Mouse (Mus musculus): Measurements from ENCODE around the gene 2200002D01Rik. TPM values are rescaled to one million over a fixed set of nuclear protein-coding genes. Genes with fewer than 3 reads are reported as not detected.

2200002D01Rik gene
- total and polyA plus RNA-seq, 2 experiments from 2014 or later: 0.42 to 14.0 TPM

- H3K9ac ChIP-seq (replicated peaks; ENCODE audit: low read depth, low read length): no peak overlapping the region
- H3K9me3 ChIP-seq (replicated peaks; ENCODE audit: control insufficient read depth, low read length): no peaks in the 10 kb centered on the region
- H3K4me1 ChIP-seq (ENCODE audit: control insufficient read depth, insufficient read depth): no peaks in the 10 kb centered on the region
- no peak overlapping the region for H3K27ac ChIP-seq (ENCODE audit: low read depth)
- DNase-seq (ENCODE audit: low spot score) (no peak), ATAC-seq (ENCODE audit: insufficient read depth, low read depth) (no peak)
- no peak overlapping the region for H3K4me3 ChIP-seq (ENCODE audit: low read depth, low read length)
- WGBS: 73% methylated on average over 5 of the region's 6 CpGs
- H3K27me3 ChIP-seq (ENCODE audit: control insufficient read depth, insufficient read depth, low read length): no peaks in the 10 kb centered on the region
- no peak for TF ChIP-seq CTCF (IDR thresholded peaks at IDR 0.05; ENCODE audit: low read depth)
- TF ChIP-seq EP300 (IDR thresholded peaks at IDR 0.05; ENCODE audit: low read depth): no peak
- H3K36me3 ChIP-seq (replicated peaks; ENCODE audit: control insufficient read depth, insufficient read depth, low read length): no peaks in the 10 kb centered on the region
- no peak overlapping the region for H3K4me2 ChIP-seq (ENCODE audit: low read depth, low read length)
These were observed 45.7 kb downstream of the 2200002D01Rik start for GRCm38 (mm10) chr7:29202577-29202976.

Other genes with a start within 250 kb of the 2200002D01Rik start
- gene Ryr1, start 123.3 kb downstream of the 2200002D01Rik start, total RNA-seq (2014; rRNA removed; ENCODE audit: low replicate concordance): 0.08 and 0.15 TPM in 2 replicates
- 0.04 TPM in 1 of 2 replicates, not detected in the other for gene Ryr1, start 123.3 kb downstream of the 2200002D01Rik start, polyA plus RNA-seq (2015; fragmentation: Nextera tagmentation; extraction: Ambion mirVana)
- gene Rasgrp4, start 113.6 kb downstream of the 2200002D01Rik start, total RNA-seq (2014; rRNA removed; ENCODE audit: low replicate concordance): 0.19 and 1.9 TPM in 2 replicates
- 0.18 and 0.79 TPM in 2 replicates for gene Rasgrp4, start 113.6 kb downstream of the 2200002D01Rik start, polyA plus RNA-seq (2015; fragmentation: Nextera tagmentation; extraction: Ambion mirVana)
- 24.5 and 28.1 TPM in 2 replicates for gene Fam98c, start 92.2 kb downstream of the 2200002D01Rik start, total RNA-seq (2014; rRNA removed; ENCODE audit: low replicate concordance)
- gene Fam98c, start 92.2 kb downstream of the 2200002D01Rik start, polyA plus RNA-seq (2015; fragmentation: Nextera tagmentation; extraction: Ambion mirVana): 23.1 and 23.2 TPM in 2 replicates
- 0.23 TPM in 1 of 2 replicates, not detected in the other for gene Ggn, start 78.3 kb downstream of the 2200002D01Rik start, total RNA-seq (2014; rRNA removed; ENCODE audit: low replicate concordance)
- gene Ggn, start 78.3 kb downstream of the 2200002D01Rik start, polyA plus RNA-seq (2015; fragmentation: Nextera tagmentation; extraction: Ambion mirVana): 0.14 and 0.26 TPM in 2 replicates
- gene Spred3, start 78.1 kb downstream of the 2200002D01Rik start, total RNA-seq (2014; rRNA removed; ENCODE audit: low replicate concordance): 2.7 and 4.7 TPM in 2 replicates
- gene Spred3, start 78.1 kb downstream of the 2200002D01Rik start, polyA plus RNA-seq (2015; fragmentation: Nextera tagmentation; extraction: Ambion mirVana): 0.80 and 1.00 TPM in 2 replicates
- gene Psmd8, start 67.8 kb downstream of the 2200002D01Rik start, total RNA-seq (2014; rRNA removed; ENCODE audit: low replicate concordance): 296 and 383 TPM in 2 replicates
- gene Psmd8, start 67.8 kb downstream of the 2200002D01Rik start, polyA plus RNA-seq (2015; fragmentation: Nextera tagmentation; extraction: Ambion mirVana): 250 and 255 TPM in 2 replicates
- gene Catsperg1, start 34.4 kb downstream of the 2200002D01Rik start, total RNA-seq (2014; rRNA removed; ENCODE audit: low replicate concordance): 1.2 TPM in 1 of 2 replicates, not detected in the other
- 0.14 TPM in 2 replicates for gene Catsperg1, start 34.4 kb downstream of the 2200002D01Rik start, polyA plus RNA-seq (2015; fragmentation: Nextera tagmentation; extraction: Ambion mirVana)
- 6.3 and 27.4 TPM in 2 replicates for gene Kcnk6, start 16.0 kb downstream of the 2200002D01Rik start, total RNA-seq (2014; rRNA removed; ENCODE audit: low replicate concordance)
- gene Kcnk6, start 16.0 kb downstream of the 2200002D01Rik start, polyA plus RNA-seq (2015; fragmentation: Nextera tagmentation; extraction: Ambion mirVana): 0.88 and 0.96 TPM in 2 replicates
- 174 and 194 TPM in 2 replicates for gene Yif1b, start 10.1 kb downstream of the 2200002D01Rik start, total RNA-seq (2014; rRNA removed; ENCODE audit: low replicate concordance)
- 121 and 125 TPM in 2 replicates for gene Yif1b, start 10.1 kb downstream of the 2200002D01Rik start, polyA plus RNA-seq (2015; fragmentation: Nextera tagmentation; extraction: Ambion mirVana)
- gene Spint2, start 33.4 kb upstream of the 2200002D01Rik start, total RNA-seq (2014; rRNA removed; ENCODE audit: low replicate concordance): 30.1 and 46.6 TPM in 2 replicates
- gene Spint2, start 33.4 kb upstream of the 2200002D01Rik start, polyA plus RNA-seq (2015; fragmentation: Nextera tagmentation; extraction: Ambion mirVana): 81.6 and 83.2 TPM in 2 replicates
- gene Ppp1r14a, start 40.8 kb upstream of the 2200002D01Rik start, total RNA-seq (2014; rRNA removed; ENCODE audit: low replicate concordance): 7.8 and 61.8 TPM in 2 replicates
- gene Ppp1r14a, start 40.8 kb upstream of the 2200002D01Rik start, polyA plus RNA-seq (2015; fragmentation: Nextera tagmentation; extraction: Ambion mirVana): 17.9 and 18.0 TPM in 2 replicates
- not detected in 2 replicates for gene Dpf1, start 55.5 kb upstream of the 2200002D01Rik start, total RNA-seq (2014; rRNA removed; ENCODE audit: low replicate concordance)
- gene Dpf1, start 55.5 kb upstream of the 2200002D01Rik start, polyA plus RNA-seq (2015; fragmentation: Nextera tagmentation; extraction: Ambion mirVana): 0.41 and 0.61 TPM in 2 replicates